Mouse (Mus musculus) megakaryocyte, embryonic 14.5 days (primary cell): ENCODE data around the gene Zfp563.

Source experiments
- FLI1 ChIP-seq: IDR thresholded peaks from 2 replicates; pipeline ENCODE4 v1.6.1; 2012; ENCODE audit warnings: low read length, inconsistent platforms, mixed read lengths
- GATA1 ChIP-seq: IDR thresholded peaks from 3 replicates; pipeline ENCODE4 v1.6.1; 2012; ENCODE audit warnings: mixed read lengths, low read length, inconsistent platforms, borderline replicate concordance

GRCm38 (mm10) chr17:33124546-33124945 is 35.4 kb downstream of the Zfp563 start:
- no peak for TF ChIP-seq GATA1
- no peak for TF ChIP-seq FLI1
